Mouse (Mus musculus) gastrocnemius, adult 2 months (tissue): ENCODE results near the gene Cmbl. TPM values are rescaled to one million over a fixed set of nuclear protein-coding genes. Genes with fewer than 3 reads are reported as not detected.

Source experiments
- DNase-seq: peaks from one replicate; pipeline ENCODE4 v3.0.0; 2022
- H3K27ac ChIP-seq: fragments of 200-600 bp; 2 replicates; pipeline ENCODE4 v1.8.1; 2022; ENCODE audit warnings: mild to moderate bottlenecking
- H3K4me3 ChIP-seq: fragments of 200-600 bp; 2 replicates; pipeline ENCODE4 v1.8.1; 2022; ENCODE audit warnings: mild to moderate bottlenecking, moderate library complexity
- CTCF ChIP-seq: fragments of 200-600 bp; IDR thresholded peaks from 2 replicates; pipeline ENCODE4 v1.8.1; 2022; ENCODE audit warnings: antibody characterized with exemption, mild to moderate bottlenecking, moderate library complexity
- intact Hi-C: fragments of 180-260 bp; cut with DNase I; formaldehyde crosslinking; loops from one replicate; pipeline ENCODE4 v1.15.1; 2025
- total RNA-seq, 2 experiments: library from RNA; stranded (reverse); gene quantifications; 2 replicates each; pipeline ENCODE4 v1.2.3; 2021

Gene Cmbl
- total RNA-seq, 2 experiments from 2014 or later, result 30.4 to 58.0 TPM

- TF ChIP-seq CTCF, result no peak
- intact Hi-C loops, result loop anchor here (5.0 kb wide), 2 partner anchors 34 to 54 kb away; partner anchors contain the start of gene Cmbl
- DNase-seq, result no peak
- Histone ChIP-seq H3K4me3 (no peak overlapping the region), H3K27ac (no peak overlapping the region)
These were observed 31.7 kb upstream of the Cmbl start for GRCm38 (mm10) chr15:31533529-31533928.

GRCm38 (mm10) chr15:31534421-31535258, 30.5 kb upstream of the Cmbl start:
- no peak for TF ChIP-seq CTCF
- H3K4me3 ChIP-seq, result no peak overlapping the region
- H3K27ac ChIP-seq, result no peak overlapping the region
- DNase-seq, result no peak
- intact Hi-C loops, result loop anchor here (5.0 kb wide), 2 partner anchors 33 to 53 kb away; partner anchors contain the start of gene Cmbl

GRCm38 (mm10) chr15:31535259-31535855, 29.8 kb upstream of the Cmbl start:
- Histone ChIP-seq H3K4me3 (no peak overlapping the region), H3K27ac (no peak overlapping the region)
- no peak for DNase-seq
- intact Hi-C loops, result no loop called here
- no peak for TF ChIP-seq CTCF

- TF ChIP-seq CTCF, result no peak
- no peak for DNase-seq
- Histone ChIP-seq H3K4me3 (no peak overlapping the region), H3K27ac (no peak overlapping the region)
- intact Hi-C loops, result no loop called here
These were observed 29.0 kb upstream of the Cmbl start for GRCm38 (mm10) chr15:31536051-31536737.

GRCm38 (mm10) chr15:31537706-31538105, 27.5 kb upstream of the Cmbl start:
- no peak for TF ChIP-seq CTCF
- intact Hi-C loops, result no loop called here
- no peak overlapping the region for H3K4me3 ChIP-seq
- no peak overlapping the region for H3K27ac ChIP-seq
- DNase-seq, result no peak

GRCm38 (mm10) chr15:31538346-31538745, 26.8 kb upstream of the Cmbl start:
- Histone ChIP-seq H3K27ac (no peak overlapping the region), H3K4me3 (no peak overlapping the region)
- no peak for TF ChIP-seq CTCF
- no peak for DNase-seq
- intact Hi-C loops, result no loop called here

GRCm38 (mm10) chr15:31539643-31540512, 25.3 kb upstream of the Cmbl start:
- intact Hi-C loops, result no loop called here
- TF ChIP-seq CTCF, result no peak
- no peak overlapping the region for H3K27ac ChIP-seq
- no peak overlapping the region for H3K4me3 ChIP-seq
- DNase-seq, result no peak

- no peak for TF ChIP-seq CTCF
- DNase-seq, result no peak
These were observed 24.7 kb upstream of the Cmbl start for GRCm38 (mm10) chr15:31540513-31540802.

GRCm38 (mm10) chr15:31542013-31542958, 22.9 kb upstream of the Cmbl start:
- no peak for TF ChIP-seq CTCF
- intact Hi-C loops, result no loop called here

More at GRCm38 (mm10) chr15:31540513-31540802, 24.7 kb upstream of the Cmbl start:
- intact Hi-C loops, result no loop called here
- H3K4me3 ChIP-seq, result no peak overlapping the region
- no peak overlapping the region for H3K27ac ChIP-seq

GRCm38 (mm10) chr15:31543246-31543645, 21.9 kb upstream of the Cmbl start:
- no peak for TF ChIP-seq CTCF
- DNase-seq, result no peak
- Histone ChIP-seq H3K27ac (no peak overlapping the region), H3K4me3 (no peak overlapping the region)
- intact Hi-C loops, result no loop called here

More at GRCm38 (mm10) chr15:31542013-31542958, 22.9 kb upstream of the Cmbl start:
- DNase-seq, result no peak
- H3K4me3 ChIP-seq, result no peak overlapping the region
- H3K27ac ChIP-seq, result no peak overlapping the region

GRCm38 (mm10) chr15:31545058-31545457, 20.1 kb upstream of the Cmbl start:
- no peak for DNase-seq
- no peak overlapping the region for H3K4me3 ChIP-seq
- TF ChIP-seq CTCF, result no peak
- no peak overlapping the region for H3K27ac ChIP-seq
- intact Hi-C loops, result no loop called here
